Mouse (Mus musculus) ES-E14 (cell line): ENCODE measurements around the gene Mst1. TPM values are rescaled to one million over a fixed set of nuclear protein-coding genes. Genes with fewer than 3 reads are reported as not detected.
A peak's percentile ranks its signal among the peaks of the same experiment; 100 is the strongest.

ENCODE experiments used
- DNase-seq: peaks from one replicate; pipeline ENCODE4 v3.0.0-alpha.2; 2013; ENCODE audit warnings: low read depth, low spot score
- H3K27ac ChIP-seq: 2 replicates; pipeline ENCODE4 v1.5.1; 2012; ENCODE audit warnings: low read depth, mild to moderate bottlenecking, low read length, moderate library complexity, mixed read lengths; ENCODE audit not compliant: poor library complexity, insufficient read depth, severe bottlenecking
- H3K36me3 ChIP-seq: 2 replicates; pipeline ENCODE4 v1.6.1; 2012; ENCODE audit warnings: mild to moderate bottlenecking, low read length, moderate library complexity, mixed read lengths; ENCODE audit not compliant: control insufficient read depth, poor library complexity, insufficient read depth, severe bottlenecking
- H3K4me1 ChIP-seq, 2 experiments: fragments of 150-350 bp in 1 of 2; sonication (generic) in 1 of 2; 2 replicates each; pipeline ENCODE4 v1.6.1; 2012; ENCODE audit warnings: low read length in 2 of 2, mild to moderate bottlenecking in 1 of 2, mixed read lengths in 1 of 2; ENCODE audit not compliant: control insufficient read depth in 2 of 2, insufficient read depth in 2 of 2, poor library complexity in 1 of 2
- H3K4me3 ChIP-seq, 2 experiments: fragments of 150-350 bp in 1 of 2; sonication (generic) in 1 of 2; 2 replicates each; pipeline ENCODE4 v1.5.1; 2012; ENCODE audit warnings: low read length in 2 of 2, low read depth in 1 of 2, mild to moderate bottlenecking in 1 of 2, mixed read lengths in 1 of 2; ENCODE audit not compliant: insufficient read depth in 1 of 2, poor library complexity in 1 of 2, severe bottlenecking in 1 of 2
- H3K9ac ChIP-seq: 2 replicates; pipeline ENCODE4 v1.6.1; 2012; ENCODE audit warnings: low read depth, mild to moderate bottlenecking, low read length, mixed read lengths; ENCODE audit not compliant: poor library complexity, insufficient read depth, severe bottlenecking
- H3K9me3 ChIP-seq: fragments of 150-350 bp; sonication (generic); 2 replicates; pipeline ENCODE4 v1.6.1; 2012; ENCODE audit warnings: low read depth, mild to moderate bottlenecking, low read length; ENCODE audit not compliant: control insufficient read depth, insufficient read depth
- CHD2 ChIP-seq: IDR thresholded peaks from 2 replicates; pipeline ENCODE4 v1.6.1; 2014; ENCODE audit warnings: mild to moderate bottlenecking, low read depth, low read length, inconsistent platforms
- HCFC1 ChIP-seq: IDR thresholded peaks from 2 replicates; pipeline ENCODE4 v1.6.1; 2012; ENCODE audit warnings: low read length, inconsistent platforms, borderline replicate concordance; ENCODE audit not compliant: insufficient read depth
- MAFK ChIP-seq: IDR thresholded peaks from 2 replicates; pipeline ENCODE4 v1.6.1; 2014; ENCODE audit warnings: mild to moderate bottlenecking, low read depth, low read length, inconsistent platforms; ENCODE audit not compliant: insufficient read depth
- ZC3H11A ChIP-seq: IDR thresholded peaks from 2 replicates; pipeline ENCODE4 v1.6.1; 2012; ENCODE audit warnings: low read depth, mild to moderate bottlenecking, inconsistent platforms, low read length, borderline replicate concordance
- ZNF384 ChIP-seq: IDR thresholded peaks from 2 replicates; pipeline ENCODE4 v1.6.1; 2012; ENCODE audit warnings: low read depth, low read length, inconsistent platforms
- in situ Hi-C, 2 experiments: fragments of 600-800 bp; cut with MboI; formaldehyde crosslinking; loops; one replicate each; pipeline ENCODE4 v1.15.1; 2025; ENCODE audit warnings: low sequenced_read_pairs in 2 of 2, inconsistent platforms in 1 of 2; ENCODE audit not compliant: unreplicated experiment in 2 of 2
- total RNA-seq: library from RNA; depleted of rRNA; stranded (reverse); fragments of 300-350 nt; gene quantifications from 2 replicates; pipeline ENCODE4 v1.2.3, GENCODE M21; 2012

The Mst1 gene
- total RNA-seq, 1 experiment = 2.9 TPM

DNA sequence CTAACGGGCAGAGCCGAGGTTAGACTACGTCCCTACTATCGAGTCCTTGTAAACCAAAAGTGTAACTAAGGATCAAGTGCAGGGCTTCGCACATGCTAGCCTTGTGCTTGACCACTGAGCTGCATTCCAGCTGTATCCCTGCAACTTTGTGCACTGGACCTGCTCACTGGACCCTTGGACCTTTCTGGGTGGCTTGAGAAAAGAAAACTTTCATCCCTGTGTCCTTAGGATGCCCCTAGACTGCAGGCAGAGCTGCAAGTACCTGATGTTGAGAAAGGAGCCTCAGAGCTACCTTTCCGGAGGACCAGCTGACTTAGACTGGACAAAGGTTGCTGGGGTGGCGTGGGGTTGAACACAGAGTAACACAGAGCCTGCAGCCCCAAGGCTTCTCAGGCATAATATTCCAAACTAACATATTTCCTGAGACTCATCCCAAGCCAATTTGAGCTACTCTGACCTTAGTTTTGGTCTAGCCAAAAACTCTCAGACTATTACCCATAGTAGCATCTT is 10.4 kb downstream of the Mst1 start:
- no peak for DNase-seq
- no peak overlapping the region for H3K9ac ChIP-seq
- TF ChIP-seq CHD2 (no peak), HCFC1 (no peak), ZNF384 (no peak), MAFK (no peak), ZC3H11A (no peak)
- H3K27ac ChIP-seq = no peak overlapping the region
- H3K36me3 ChIP-seq = peaks cover 58% of the 10 kb centered on the region
- H3K4me1 ChIP-seq = peaks cover 0 to 7% of the 10 kb centered on the region in 2 experiments; a peak in 2 of 4 replicates
- no peak overlapping the region for H3K4me3 ChIP-seq
- in situ Hi-C loops = no loop called here
- H3K9me3 ChIP-seq = no peaks in the 10 kb centered on the region

DNA sequence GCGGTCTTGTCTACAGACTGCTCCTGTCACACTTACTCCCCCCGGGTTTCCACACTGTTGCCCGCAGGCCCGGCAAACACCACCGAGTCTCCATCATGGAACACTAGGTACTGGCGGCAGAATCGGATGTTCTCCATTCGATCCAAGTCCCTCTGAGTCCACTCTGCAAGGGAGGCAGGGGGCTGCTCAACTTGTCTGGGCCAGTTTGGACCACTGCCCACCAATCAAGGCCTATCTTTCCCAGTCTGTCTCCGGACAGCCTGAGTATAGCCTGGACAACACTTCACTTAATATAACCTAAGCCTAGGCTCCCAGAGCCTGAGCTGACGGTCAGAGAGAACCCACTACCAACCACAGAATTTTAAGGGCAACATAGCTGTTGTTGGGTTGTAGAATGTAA is 13.3 kb downstream of the Mst1 start:
- H3K36me3 ChIP-seq = peaks cover 35% of the 10 kb centered on the region
- no peaks in the 10 kb centered on the region for H3K9me3 ChIP-seq
- in situ Hi-C loops = no loop called here
- no peak for DNase-seq
- H3K4me1 ChIP-seq = peaks cover 0 to 11% of the 10 kb centered on the region in 2 experiments; a peak in 2 of 4 replicates
- H3K9ac ChIP-seq = peak overlapping the region; percentile 80
- H3K4me3 ChIP-seq = peak overlapping the region; percentile 76 to 99
- TF ChIP-seq HCFC1 (no peak), MAFK (no peak), ZNF384 (no peak), CHD2 (no peak), ZC3H11A (no peak)
- H3K27ac ChIP-seq = no peak overlapping the region

DNA sequence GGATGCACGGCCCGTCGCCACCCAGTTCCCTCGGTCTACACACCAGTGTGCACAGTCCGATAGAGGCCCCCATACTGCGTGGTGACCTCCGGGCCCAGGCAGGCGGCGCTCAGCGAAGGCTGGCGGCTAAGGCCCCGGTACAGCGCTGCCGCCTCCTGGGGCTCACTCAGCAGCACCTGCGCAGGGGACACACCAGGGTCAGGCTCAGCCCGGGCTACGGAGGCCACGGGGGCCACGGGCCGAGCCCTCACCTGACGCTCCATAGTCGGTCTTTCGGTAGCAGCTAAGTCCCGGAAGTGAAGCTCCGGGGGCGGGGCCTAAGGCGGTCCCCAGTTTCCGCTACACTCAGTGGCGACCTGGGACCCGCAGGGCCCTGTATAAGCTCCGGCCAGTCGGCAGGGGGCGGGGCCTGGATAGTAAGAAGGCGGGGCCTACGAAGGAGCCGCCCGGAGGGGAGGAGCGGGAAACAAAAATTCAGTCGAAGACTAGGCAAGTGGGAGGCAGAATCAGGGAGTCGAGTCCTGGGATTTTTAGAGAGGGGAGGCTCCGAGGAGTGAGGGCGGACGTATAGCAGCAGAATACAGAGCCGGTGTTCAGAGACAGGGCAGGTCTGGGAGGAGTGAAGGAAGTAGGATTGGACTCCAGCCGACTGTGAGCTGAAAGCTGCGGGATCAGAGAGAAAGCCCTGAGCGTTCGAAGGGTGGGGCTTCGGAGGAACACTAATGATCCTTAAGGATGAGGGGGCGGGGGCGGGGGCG is 14.1 kb downstream of the Mst1 start, which contains the start of gene Apeh:
Apeh (minus strand) TSS at position 423 of the 758 bp plus-strand sequence.
- H3K9me3 ChIP-seq = no peaks in the 10 kb centered on the region
- peak within 1 kb of the TSS; percentile 47; the same call in 1 of the 2 replicates for H3K27ac ChIP-seq
- H3K4me3 ChIP-seq = peak within 1 kb of the TSS; percentile 76 to 99
- peak; percentile 96 for DNase-seq
- peak within 1 kb of the TSS; percentile 80 for H3K9ac ChIP-seq
- TF ChIP-seq HCFC1 (peak; percentile 36; the same call in 1 of the 2 replicates), ZNF384 (no peak)
- peaks cover 29% of the 10 kb centered on the region for H3K36me3 ChIP-seq
- peaks cover 0 to 15% of the 10 kb centered on the region in 2 experiments; a peak in 2 of 4 replicates for H3K4me1 ChIP-seq
- in situ Hi-C loops = no loop called here

DNA sequence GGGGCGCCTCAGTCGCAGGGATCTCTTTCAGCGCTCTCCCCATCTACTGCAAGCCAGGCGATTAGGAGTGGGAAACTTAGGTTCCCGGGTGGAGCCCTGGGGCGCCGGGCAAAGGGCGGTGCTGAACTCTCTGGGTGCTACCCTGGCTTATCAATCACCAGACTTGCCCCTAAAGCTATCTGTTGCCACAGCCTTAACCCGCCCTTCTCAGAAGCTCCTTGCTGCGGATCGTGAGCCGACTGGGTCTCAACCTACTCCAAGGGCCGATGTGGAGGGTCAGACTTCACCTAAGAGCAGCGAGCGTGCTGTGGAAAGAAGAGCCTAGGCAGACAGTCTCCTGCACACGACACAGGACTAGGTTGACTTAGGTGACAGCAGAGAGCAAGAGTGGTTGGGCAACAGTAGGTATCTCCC is 14.8 kb downstream of the Mst1 start:
- H3K9me3 ChIP-seq = no peaks in the 10 kb centered on the region
- peak overlapping the region; percentile 60; the same call in 1 of the 2 replicates for H3K9ac ChIP-seq
- H3K27ac ChIP-seq = no peak overlapping the region
- H3K36me3 ChIP-seq = peaks cover 24% of the 10 kb centered on the region; the same call in 1 of the 2 replicates
- TF ChIP-seq MAFK = no peak
- in situ Hi-C loops = loop anchor here in 1 of 2 experiments (5.0 kb wide), 1 partner anchor 97 kb away; the partner anchor contains the start of gene Bsn
- no peak for DNase-seq
- H3K4me3 ChIP-seq = peak overlapping the region; percentile 63 to 99
- peaks cover 0 to 17% of the 10 kb centered on the region in 2 experiments; a peak in 2 of 4 replicates for H3K4me1 ChIP-seq
